Mouse (Mus musculus): ENCODE data around the gene Acad12. TPM values are rescaled to one million over a fixed set of nuclear protein-coding genes. Genes with fewer than 3 reads are reported as not detected.
"Not testable (repeated sequence)": the region's sequence is repeated elsewhere in the genome, so short reads cannot be mapped to it uniquely, and the experiment has no call there.

The Acad12 gene
- total RNA-seq (2021), result 10 to 100 TPM; 39.8 to 41.0 TPM
- long read RNA-seq, experiment 1, transcript Acad12-201 (11 exons, 3,881 nt), result major isoform, 19 of 106 reads
- long read RNA-seq, experiment 1, partial matches to known transcripts, result 9 of 106 reads
- long read RNA-seq, experiment 1, other reads (novel, unspliced or antisense), result 78 of 106 reads
- long read RNA-seq, experiment 2, transcript Acad12-201 (11 exons, 3,881 nt), result major isoform, 25 of 103 reads
- long read RNA-seq, experiment 2, partial matches to known transcripts, result 7 of 103 reads
- long read RNA-seq, experiment 2, other reads (novel, unspliced or antisense), result 71 of 103 reads

DNA sequence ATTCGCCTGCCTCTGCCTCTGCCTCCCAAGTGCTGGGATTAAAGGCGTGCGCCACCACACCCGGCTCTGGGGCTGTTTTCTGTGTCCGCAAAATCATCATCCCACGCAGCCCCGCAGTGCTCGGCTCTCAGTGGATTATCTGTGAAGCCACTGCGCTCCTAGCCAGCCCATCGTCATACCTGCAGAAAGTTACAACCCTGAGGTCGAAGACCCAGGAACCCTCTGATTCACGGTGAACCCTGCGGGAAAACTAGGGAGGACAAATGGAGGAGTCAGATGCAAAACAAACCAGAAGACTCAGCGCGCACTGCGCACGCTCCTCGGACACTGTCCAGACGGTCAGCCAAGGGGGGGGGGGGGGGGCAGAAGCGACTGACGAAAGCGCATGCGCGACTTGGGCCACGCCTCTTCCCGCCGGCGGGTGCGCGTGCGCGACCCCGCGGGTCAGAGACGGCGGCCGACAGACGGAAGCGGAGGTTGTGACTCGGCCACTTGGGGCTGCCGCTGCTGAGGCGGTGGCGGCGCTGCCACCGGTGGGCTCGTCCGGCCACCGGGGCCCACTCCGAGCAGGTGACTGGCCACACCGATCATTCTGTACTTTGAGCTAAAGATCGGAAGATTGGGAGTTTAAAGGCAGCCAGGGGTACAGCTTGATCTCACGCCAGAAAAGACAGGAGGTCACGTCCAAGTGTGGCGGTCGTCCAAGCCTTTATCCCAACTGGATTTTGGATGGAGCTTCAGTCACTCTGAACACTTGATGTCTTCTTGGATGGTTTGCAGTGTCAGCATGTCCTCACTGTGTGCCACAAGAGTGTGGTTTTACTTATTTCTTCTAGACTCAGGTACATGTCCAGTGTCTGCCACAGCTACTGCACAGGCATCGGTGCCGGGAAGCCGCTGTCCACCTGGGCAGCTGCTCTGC lies at the start of gene Acad12:
Gene Acad12 (minus strand): TSS at position 347 of the 922 bp plus-strand sequence.
- peak; percentile 92 for DNase-seq
- intact Hi-C loops (cut with DNase I), result loop anchor here (1.0 kb wide), 1 partner anchor 58 kb away; no protein-coding TSS in a partner anchor

DNA sequence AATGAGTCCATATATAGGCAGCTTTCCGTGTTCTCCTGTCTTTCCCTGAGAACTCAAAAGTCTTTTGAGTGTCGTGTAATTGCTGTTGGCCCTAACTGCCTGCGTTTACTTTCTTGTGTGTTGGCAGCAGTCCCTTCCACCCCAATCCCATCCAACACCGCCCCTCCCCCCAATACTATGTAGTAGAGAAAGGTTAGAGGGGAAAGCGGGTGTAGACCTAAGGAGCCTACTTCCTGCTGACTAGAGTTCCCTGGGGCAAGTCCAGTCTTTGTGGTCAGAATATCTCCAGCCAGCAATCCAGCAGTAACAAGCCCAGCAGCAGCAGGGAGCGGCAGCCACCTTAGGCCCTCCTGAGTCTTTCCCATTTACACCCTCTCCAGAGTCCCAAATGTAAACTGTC lies 49.7 kb upstream of the Acad12 start:
- no peak for DNase-seq
- intact Hi-C loops (cut with DNase I), result no loop called here

DNA sequence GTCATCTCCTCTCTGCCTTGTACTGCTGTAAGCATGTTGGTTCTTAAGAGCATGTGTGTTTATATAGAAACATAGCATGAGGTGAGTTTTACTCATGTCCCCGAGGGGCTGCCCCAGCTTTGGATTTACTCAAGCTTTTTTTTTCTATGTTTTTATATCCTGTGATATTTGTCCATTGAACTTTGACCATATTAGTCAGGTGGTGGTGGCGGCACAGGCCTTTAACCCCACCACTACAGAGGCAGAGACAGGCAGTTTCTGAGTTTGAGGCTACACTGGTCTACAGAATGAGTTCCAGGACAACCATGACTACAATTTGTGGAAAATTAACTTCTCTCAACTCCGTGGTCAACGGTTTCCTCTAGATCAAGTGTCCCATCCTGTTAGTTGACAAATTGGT lies 48.3 kb upstream of the Acad12 start:
- intact Hi-C loops (cut with DNase I), result no loop called here
- DNase-seq, result no peak

DNA sequence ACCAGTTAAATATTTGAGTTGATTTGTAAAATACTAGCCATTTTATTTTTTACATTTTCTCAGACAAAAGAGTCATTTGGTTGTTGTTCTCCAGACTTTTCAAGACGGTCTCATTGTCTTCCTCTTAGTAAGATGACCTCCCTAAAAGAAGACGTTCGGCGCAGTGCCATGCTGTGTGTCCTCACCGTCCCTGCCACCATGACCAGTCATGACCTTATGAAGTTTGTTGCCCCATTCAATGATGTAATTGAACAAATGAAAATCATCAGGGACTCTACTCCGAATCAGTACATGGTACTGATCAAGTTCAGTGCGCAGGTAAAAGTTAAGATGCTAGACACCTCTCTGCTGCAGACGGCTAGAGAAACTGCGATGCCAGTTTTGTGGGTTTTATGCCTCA lies 46.2 kb upstream of the Acad12 start:
- intact Hi-C loops (cut with DNase I), result no loop called here
- DNase-seq, result no peak

DNA sequence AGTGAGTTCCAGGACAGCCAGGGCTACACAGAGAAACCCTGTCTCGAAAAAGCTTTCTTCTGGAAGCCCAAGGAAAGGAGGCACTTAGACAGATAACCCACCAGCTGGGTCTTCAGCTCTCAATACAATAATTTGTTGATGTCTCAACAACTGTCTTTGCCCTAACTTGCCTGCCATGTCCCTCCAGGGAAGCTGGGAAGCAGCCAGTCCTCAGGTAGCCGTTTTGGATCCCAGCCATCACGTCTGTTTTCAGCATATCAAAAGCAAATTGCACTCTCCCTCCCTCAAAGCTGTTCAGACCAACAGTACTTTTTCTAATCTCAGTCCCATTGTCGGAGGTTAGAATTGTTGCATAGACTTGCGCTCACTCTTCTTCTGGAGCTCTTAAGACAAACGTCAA lies 45.3 kb upstream of the Acad12 start:
- intact Hi-C loops (cut with DNase I), result no loop called here
- no peak for DNase-seq

DNA sequence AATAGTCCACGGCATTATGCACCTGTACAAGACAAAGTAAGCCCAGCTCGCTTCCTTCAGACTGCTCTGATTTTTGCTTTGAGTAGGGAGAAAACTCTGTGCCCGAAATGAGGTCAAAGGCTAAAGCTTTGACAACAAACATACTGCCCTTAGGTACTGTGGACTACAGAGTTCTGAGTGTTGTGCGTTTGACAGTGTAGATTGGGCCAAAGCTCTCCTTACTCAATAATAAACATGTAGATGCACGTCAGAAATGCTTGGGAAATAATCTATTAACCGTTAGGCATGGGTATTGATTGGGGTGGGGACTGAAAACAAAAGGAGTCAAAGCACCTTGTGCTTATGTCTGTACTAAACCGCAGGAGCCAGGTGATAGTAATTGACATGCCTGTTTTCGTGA lies 44.7 kb upstream of the Acad12 start:
- intact Hi-C loops (cut with DNase I), result no loop called here
- DNase-seq, result no peak

DNA sequence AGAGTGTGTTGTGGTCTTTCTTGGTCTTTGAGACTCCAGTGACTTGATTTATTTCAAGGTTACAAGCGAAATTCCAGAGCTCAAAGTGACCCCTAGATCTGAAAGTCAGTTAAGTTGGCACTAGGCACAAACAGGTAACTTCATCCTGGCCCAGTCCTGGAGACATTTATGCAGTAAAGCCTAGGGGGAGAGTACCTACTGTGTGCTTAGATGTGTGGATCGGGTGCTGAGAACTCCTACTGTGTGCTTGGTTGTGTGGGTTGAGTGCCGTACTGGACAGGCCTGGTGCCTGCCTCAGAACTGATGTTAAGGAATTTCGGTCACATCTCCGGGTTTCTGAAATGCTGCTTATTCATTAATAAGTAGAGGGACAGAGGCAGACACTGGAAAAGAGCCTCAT lies 42.8 kb upstream of the Acad12 start:
- intact Hi-C loops (cut with DNase I), result no loop called here
- no peak for DNase-seq

DNA sequence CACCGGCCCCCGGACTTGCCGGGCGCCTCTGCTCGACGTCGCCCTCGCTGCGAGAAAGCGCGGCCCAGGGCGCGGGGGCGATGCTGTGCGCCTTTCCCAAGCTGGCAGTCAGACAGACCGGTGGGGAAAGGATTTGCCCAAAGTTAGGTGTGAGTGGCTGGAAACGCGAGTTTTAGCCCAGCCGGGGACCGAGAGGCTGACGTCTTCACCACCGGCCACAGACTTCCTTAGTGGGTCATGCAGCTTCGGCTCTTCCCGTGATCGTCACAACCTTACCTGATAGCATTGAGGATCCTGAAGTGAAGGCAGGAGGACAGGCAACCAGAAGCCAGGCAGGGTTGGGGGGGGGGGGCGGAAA lies 42.1 kb upstream of the Acad12 start:
- no peak for DNase-seq
- intact Hi-C loops (cut with DNase I), result no loop called here

DNA sequence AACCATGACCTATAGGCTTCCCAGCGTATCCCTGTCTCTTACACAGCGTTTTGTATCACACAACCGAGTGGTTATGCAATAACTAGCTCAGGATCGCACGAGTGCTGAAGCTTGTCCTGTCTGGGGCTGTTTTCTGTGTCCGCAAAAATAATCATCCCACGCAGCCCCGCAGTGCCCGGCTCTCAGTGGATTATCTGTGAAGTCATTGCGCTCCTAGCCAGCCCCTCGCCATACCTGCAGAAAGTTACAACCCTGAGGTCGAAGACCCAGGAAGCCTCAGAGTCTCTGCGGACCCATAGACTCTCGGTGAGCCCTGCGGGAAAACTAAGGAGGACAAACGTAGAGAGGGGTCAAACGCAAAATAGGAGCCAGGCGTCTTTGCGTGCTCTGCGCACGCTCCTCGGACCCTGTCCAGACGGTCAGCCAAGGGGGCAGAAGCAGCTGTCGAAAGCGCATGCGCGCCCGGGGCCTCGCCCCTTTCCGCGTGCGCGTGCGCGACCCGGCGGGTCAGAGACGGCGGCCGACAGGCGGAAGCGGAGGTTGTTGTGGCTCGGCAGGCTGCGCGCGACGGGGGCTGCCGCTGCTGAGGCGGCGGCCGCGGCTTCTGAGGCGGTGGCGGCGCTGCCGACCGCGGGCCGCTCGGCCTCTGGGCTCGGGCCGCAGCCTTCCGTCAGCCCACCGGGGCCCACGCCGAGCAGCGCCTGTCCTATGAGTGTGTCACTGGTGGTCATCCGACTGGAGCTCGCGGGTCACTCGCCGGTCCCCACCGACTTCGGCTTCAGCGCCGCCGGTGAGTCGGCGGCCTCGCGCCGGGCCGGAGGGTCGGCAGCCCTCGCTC lies 41.5 kb upstream of the Acad12 start, which contains the start of the genes Acad10 and Brap:
Gene Acad10 (minus strand): TSS at position 456 of the 838 bp plus-strand sequence.
Gene Brap (plus strand): TSS at position 505 of the 838 bp plus-strand sequence.
- peak; percentile 97 to 98 for DNase-seq
- intact Hi-C loops (cut with DNase I), result no loop called here

DNA sequence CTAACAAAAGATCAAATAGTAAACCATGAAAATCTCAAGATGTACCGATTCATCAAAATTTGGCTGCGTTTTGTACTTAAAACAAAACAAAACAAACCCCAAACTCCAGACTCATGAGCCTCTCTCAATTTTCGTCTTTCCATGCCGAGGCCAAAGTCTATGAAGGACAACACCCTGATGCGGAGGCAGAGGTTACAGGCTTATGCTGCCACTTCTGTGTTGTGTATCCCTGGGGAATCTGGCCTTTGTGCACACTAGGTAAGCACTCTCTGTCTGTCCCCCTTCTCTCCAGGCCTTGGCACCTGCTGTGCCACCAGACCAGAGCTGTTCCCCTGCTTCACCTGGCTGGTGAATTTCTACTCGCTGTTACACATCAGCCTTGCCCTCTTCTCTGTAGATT lies 38.9 kb upstream of the Acad12 start:
- intact Hi-C loops (cut with DNase I); DNase-seq: not testable (repeated sequence)

DNA sequence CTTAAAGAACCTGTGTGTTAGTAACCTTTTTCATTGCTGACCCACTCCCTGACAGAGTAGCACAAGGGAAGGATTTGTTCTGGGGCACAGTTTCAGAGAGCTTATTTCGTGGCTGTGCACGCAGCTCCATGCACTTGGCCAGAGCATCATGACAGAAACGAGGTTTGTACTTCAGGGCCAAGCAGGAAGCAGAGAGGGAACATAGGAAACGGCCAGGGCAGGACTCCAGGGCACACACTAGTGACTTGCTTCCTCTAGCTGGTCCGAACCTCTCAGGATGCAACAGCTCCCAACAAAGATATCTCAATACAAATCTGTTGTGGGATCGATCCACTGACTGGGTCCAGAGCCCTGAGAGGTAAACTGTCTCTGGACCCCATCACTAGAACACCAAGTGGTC lies 38.1 kb upstream of the Acad12 start:
- intact Hi-C loops (cut with DNase I), result not testable (repeated sequence)
- peak; percentile 5 to 7 for DNase-seq

DNA sequence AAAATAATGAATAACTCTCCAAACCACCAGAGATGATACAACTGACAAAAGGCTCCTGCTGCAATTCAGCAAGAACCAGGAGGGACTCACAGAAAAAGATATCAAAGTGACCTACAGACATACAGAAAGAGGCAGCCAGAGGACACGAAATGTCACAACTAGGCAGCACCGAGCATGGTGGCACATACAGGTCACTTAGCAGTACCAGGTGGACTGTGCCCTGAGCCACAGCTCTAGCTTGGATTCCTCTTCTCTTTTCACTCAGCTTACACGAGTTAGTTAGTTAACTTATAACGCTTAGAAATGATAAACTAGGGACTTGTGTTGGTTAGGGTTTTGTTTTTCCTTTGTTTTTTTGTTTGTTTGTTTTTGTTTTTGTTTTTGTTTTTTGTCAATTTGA lies 35.8 kb upstream of the Acad12 start:
- no peak for DNase-seq
- intact Hi-C loops (cut with DNase I), result no loop called here

DNA sequence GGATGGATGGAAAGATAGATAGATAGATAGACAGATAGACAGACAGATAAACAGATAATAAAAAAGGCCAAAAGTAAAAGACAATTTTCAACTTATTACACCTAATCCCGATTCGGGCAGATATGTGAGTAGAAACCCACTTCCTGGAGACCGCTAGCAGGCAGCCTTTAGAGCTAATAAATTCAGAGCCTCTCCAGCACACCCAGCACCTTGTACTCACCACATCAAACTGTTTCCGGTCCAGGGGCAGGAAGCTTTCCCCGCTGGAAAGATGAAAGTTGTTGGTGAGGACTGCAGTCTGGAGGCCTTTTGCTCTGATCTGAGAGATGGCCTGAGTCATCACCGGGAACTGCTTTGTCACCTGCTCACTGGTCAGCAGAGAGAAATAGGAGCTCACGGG lies 30.4 kb upstream of the Acad12 start:
- DNase-seq, result no peak
- intact Hi-C loops (cut with DNase I), result no loop called here

DNA sequence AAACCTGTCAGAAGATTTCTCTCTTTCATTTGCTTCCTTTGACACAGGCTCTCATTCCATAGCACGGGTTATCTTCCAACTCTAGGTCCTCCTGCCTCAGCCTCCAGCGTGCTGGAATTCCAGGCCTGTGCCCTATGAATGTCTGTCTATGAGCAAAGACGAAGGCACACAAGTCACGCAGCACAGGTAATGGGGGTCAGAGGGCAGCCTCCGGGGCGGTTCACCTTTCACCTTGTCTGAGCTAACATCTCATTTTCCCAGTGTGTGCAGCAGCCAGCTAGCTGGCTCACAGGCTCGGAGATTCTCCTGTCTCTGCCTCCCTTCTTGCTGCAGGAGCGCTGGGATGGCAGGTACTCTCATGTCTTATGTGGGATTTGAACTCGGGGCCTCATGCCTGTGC lies 20.9 kb upstream of the Acad12 start:
- intact Hi-C loops (cut with DNase I), result no loop called here
- DNase-seq, result no peak

DNA sequence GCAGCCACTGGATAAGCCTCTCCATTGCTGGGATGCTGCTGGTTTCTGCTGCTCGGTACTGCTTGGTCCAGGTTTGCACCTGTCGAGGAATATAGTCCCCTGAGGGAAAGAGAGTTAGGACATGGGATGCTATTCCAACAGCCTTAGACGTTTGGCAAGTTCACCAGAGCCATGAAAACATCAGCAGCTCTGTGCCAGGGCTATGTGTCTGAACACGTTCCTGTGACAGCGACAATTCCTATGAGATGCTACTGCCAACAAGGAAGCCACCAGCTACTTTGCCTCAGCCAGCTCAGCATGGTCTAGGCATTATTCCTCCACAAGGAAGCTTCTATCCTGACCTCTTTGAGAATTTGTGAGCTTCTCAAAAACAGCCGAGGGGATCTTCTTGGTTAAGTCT lies 18.6 kb upstream of the Acad12 start:
- intact Hi-C loops (cut with DNase I), result no loop called here

DNA sequence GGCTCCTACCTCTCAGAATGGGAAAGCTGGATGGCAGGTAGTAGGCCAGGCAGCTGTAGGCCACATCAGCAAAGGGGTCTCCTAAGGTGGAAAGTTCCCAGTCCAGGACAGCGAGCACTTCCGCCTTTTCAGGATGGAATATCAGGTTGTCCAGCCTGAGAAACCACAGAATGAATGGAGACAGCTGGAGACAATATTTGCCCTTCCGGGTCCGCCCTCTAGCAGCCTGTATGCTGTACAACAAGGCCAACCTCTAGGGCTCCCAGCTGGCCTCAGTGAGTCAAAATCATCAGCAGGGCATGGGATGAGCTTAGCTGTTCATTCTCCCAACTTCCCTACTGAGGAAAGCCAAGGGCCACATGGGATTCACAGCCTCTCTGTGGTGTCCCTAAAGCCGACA lies 15.9 kb upstream of the Acad12 start:
- intact Hi-C loops (cut with DNase I), result no loop called here
- DNase-seq, result no peak

More for the DNA sequence above, 18.6 kb upstream of the Acad12 start:
- no peak for DNase-seq

DNA sequence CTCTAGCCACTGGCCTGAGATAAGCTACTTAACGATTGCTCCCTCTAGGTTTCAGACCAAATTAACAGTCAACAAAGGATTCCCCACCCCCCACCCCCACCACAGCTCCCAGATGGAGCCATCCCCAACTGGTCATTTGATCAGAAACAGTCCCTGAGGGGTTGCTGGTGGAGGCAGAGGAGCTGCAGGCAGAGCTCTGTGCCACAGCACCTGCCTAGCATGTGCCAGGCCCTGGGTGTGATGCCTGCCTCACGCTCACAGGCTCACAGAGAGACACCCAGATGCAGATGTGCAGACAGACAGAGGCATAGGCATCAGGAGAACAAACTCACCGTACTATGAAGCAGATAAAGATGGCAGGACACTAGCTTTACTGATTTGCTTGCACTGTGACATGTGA lies 14.1 kb upstream of the Acad12 start:
- no peak for DNase-seq
- intact Hi-C loops (cut with DNase I), result no loop called here

DNA sequence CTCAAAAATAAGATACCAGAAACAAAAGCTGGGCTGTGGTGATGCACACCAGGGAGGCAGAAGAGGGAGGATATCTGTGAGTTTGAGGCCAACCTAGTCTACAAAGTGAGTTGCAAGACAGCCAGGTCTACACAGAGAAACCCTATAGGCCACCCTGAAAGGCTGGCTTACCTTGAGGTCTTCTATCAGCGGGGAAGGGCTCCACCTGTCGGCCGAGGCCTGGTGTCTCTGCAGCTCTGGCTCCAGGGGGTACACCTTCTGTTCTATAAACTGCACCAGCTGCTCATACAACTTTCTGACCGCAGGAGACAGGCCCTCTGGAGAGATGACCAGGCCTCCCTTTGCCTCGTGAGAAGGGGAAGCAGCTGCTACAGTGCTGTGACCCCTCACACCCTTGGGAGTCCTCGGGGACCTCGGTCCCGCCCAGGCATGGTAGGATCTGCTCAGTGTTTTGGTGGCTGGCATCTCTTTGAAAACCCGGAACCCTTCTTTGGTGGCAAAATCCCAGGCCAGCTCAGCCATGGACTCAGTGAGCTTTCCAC lies 12.4 kb upstream of the Acad12 start:
- DNase-seq, result not testable (repeated sequence)

DNA sequence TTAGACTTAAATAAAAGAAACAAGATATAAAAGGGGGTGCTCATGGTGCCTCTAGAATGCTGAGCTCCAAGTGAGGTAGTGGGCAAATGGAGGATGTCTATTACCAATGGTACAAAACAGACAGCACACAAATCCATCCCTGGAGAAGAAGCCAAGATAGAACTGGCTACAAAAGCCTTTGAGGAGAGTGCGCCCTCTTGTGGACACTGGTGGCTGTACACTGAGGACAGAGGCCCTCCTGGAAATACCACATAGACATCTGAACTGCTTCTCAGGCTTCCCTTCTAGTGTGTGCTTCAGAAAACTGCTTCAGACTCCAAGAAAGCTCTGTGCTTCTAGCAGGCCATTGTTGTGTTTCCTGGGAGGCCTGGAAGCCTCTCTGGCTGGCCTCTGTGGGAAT lies 9.1 kb upstream of the Acad12 start:
- intact Hi-C loops (cut with DNase I), result no loop called here
- DNase-seq, result peak; percentile 77 to 86

More for the DNA sequence above, 12.4 kb upstream of the Acad12 start:
- intact Hi-C loops (cut with DNase I), result not testable (repeated sequence)

DNA sequence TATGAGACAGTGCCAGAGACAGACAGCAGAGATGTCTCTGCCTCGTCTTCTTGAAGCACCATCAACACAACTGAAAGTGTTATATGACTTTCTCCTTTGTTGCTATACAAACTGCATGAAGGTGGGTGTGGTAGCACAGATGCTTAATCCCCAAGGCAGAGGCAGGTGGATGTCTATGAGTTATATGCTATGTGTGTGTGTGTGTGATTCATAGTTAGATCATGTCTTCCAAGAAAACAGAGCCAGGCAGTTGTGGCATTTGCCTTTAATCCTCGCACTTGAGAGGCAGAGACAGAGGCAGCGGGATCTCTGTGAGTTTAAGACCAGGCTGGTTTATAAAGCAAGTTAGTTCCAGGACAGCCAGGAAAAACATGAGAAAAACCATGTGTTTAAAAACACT lies 4.5 kb upstream of the Acad12 start:
- intact Hi-C loops (cut with DNase I), result no loop called here

More for the DNA sequence above, 4.5 kb upstream of the Acad12 start:
- DNase-seq, result no peak

Measured in heart, postnatal 14 days (tissue).